Mouse (Mus musculus) embryonic facial prominence, embryonic 11.5 days (tissue): ENCODE results near the gene Uchl1. TPM values are rescaled to one million over a fixed set of nuclear protein-coding genes. Genes with fewer than 3 reads are reported as not detected.

Experiments
- ATAC-seq: fragments of 200-750 bp; cut with Nextera tagmentation; replicated peaks from 2 replicates; pipeline ENCODE4 v1.8.0; 2017; ENCODE audit warnings: low read depth; ENCODE audit not compliant: insufficient number of reproducible peaks, low FRiP score, low TSS enrichment
- DNase-seq: peaks from one replicate; pipeline ENCODE4 v3.0.0-alpha.2; 2015; ENCODE audit warnings: low spot score
- H3K27ac ChIP-seq: fragments of 300-500 bp; sonication (generic); replicated peaks from 2 replicates; pipeline ENCODE4 v1.5.1; 2014; ENCODE audit warnings: mild to moderate bottlenecking, low read depth, low read length, control low read depth
- H3K27me3 ChIP-seq: fragments of 300-500 bp; sonication (generic); 2 replicates; pipeline ENCODE4 v1.6.1; 2014; ENCODE audit warnings: mild to moderate bottlenecking, low read length, moderate library complexity, mixed read lengths; ENCODE audit not compliant: control insufficient read depth, insufficient read depth
- H3K36me3 ChIP-seq: fragments of 300-500 bp; sonication (generic); replicated peaks from 2 replicates; pipeline ENCODE4 v1.6.1; 2014; ENCODE audit warnings: low read depth, mild to moderate bottlenecking, low read length, moderate library complexity, mixed read lengths; ENCODE audit not compliant: control insufficient read depth, insufficient read depth
- H3K4me1 ChIP-seq: fragments of 300-500 bp; sonication (generic); 2 replicates; pipeline ENCODE4 v1.6.1; 2014; ENCODE audit warnings: low read length, mixed read lengths; ENCODE audit not compliant: control insufficient read depth, insufficient read depth
- H3K4me2 ChIP-seq: fragments of 300-500 bp; sonication (generic); 2 replicates; pipeline ENCODE4 v1.6.1; 2014; ENCODE audit warnings: low read depth, mild to moderate bottlenecking, control low read depth, low read length, moderate library complexity
- H3K4me3 ChIP-seq: fragments of 300-500 bp; sonication (generic); 2 replicates; pipeline ENCODE4 v1.5.1; 2014; ENCODE audit warnings: low read depth, low read length, control low read depth
- H3K9ac ChIP-seq: fragments of 300-500 bp; sonication (generic); replicated peaks from 2 replicates; pipeline ENCODE4 v1.6.1; 2014; ENCODE audit warnings: mild to moderate bottlenecking, control low read depth, low read length
- H3K9me3 ChIP-seq: fragments of 300-500 bp; sonication (generic); replicated peaks from 2 replicates; pipeline ENCODE4 v1.6.1; 2016; ENCODE audit warnings: mild to moderate bottlenecking, low read length, inconsistent platforms, mixed read lengths; ENCODE audit not compliant: control insufficient read depth
- WGBS: fragments of 180-500 bp; shearing (Covaris S2); extraction: QIAGEN DNeasy Blood & Tissue Kit; methylation state at CpG from one replicate; pipeline ENCODE4 v1.1.7; 2014; 5-methylcytosine and 5-hydroxymethylcytosine counted together
- polyA plus RNA-seq: library from polyadenylated mRNA; unstranded; fragments of >200 nt; fragmentation: Nextera tagmentation; extraction: Ambion mirVana; gene quantifications from 2 replicates; pipeline ENCODE4 v1.2.1, GENCODE M21; 2014

The Uchl1 gene
- polyA plus RNA-seq, 1 experiment from 2014 or later, result 181 TPM

DNA sequence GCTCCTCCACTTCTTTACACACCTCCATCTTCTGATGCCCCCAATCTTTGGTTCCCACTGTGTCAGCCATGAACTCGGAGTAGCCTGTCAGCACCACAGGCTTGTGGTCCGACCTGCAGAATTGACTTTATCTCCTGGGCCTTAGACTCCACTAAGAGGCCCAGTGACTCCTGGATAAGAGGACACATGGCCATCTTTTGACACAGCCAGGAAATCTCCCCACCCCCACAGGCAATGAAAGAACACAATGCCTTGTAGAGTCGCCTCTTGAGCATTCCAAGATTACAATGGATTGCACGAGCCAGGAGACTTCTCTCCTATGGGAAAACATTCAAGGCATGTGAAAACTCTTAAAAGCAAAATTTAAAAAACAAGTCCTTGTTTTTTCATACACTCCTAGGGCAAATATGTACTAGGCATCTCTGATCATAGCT, 39.6 kb downstream of the Uchl1 start:
- H3K4me3 ChIP-seq, result no peak overlapping the region
- ATAC-seq, result no peak
- H3K4me1 ChIP-seq, result peaks cover 2% of the 10 kb centered on the region; the same call in 1 of the 2 replicates
- H3K9ac ChIP-seq, result no peak overlapping the region
- H3K9me3 ChIP-seq, result no peaks in the 10 kb centered on the region
- no peak for DNase-seq
- no peaks in the 10 kb centered on the region for H3K27me3 ChIP-seq
- H3K4me2 ChIP-seq, result no peak overlapping the region
- 57% methylated on average over 4 of the region's 4 CpGs for WGBS
- no peaks in the 10 kb centered on the region for H3K36me3 ChIP-seq
- no peak overlapping the region for H3K27ac ChIP-seq

GRCm38 (mm10) chr5:66717931-66718330, 42.0 kb downstream of the Uchl1 start:
- Histone ChIP-seq H3K27me3 (no peaks in the 10 kb centered on the region), H3K4me1 (peaks cover 2% of the 10 kb centered on the region; the same call in 1 of the 2 replicates), H3K36me3 (no peaks in the 10 kb centered on the region), H3K9ac (no peak overlapping the region), H3K27ac (no peak overlapping the region), H3K4me3 (no peak overlapping the region), H3K4me2 (no peak overlapping the region), H3K9me3 (no peaks in the 10 kb centered on the region)
- 46% methylated on average over 4 of the region's 4 CpGs for WGBS
- DNase-seq (peak; percentile 37), ATAC-seq (no peak)

GRCm38 (mm10) chr5:66718413-66718812, 42.5 kb downstream of the Uchl1 start:
- H3K9ac ChIP-seq, result no peak overlapping the region
- ATAC-seq (no peak), DNase-seq (no peak)
- no peak overlapping the region for H3K4me3 ChIP-seq
- WGBS, result 25% methylated on average over 3 of the region's 3 CpGs
- no peaks in the 10 kb centered on the region for H3K36me3 ChIP-seq
- H3K9me3 ChIP-seq, result no peaks in the 10 kb centered on the region
- H3K4me2 ChIP-seq, result no peak overlapping the region
- peaks cover 2% of the 10 kb centered on the region; the same call in 1 of the 2 replicates for H3K4me1 ChIP-seq
- H3K27me3 ChIP-seq, result no peaks in the 10 kb centered on the region
- no peak overlapping the region for H3K27ac ChIP-seq

GRCm38 (mm10) chr5:66718880-66719279, 43.0 kb downstream of the Uchl1 start:
- Histone ChIP-seq H3K4me1 (peaks cover 2% of the 10 kb centered on the region; the same call in 1 of the 2 replicates), H3K4me2 (no peak overlapping the region), H3K36me3 (no peaks in the 10 kb centered on the region), H3K27me3 (no peaks in the 10 kb centered on the region), H3K4me3 (no peak overlapping the region), H3K27ac (no peak overlapping the region), H3K9ac (no peak overlapping the region), H3K9me3 (no peaks in the 10 kb centered on the region)
- DNase-seq, result no peak
- ATAC-seq, result no peak
- 69% methylated on average over 7 of the region's 7 CpGs for WGBS

DNA sequence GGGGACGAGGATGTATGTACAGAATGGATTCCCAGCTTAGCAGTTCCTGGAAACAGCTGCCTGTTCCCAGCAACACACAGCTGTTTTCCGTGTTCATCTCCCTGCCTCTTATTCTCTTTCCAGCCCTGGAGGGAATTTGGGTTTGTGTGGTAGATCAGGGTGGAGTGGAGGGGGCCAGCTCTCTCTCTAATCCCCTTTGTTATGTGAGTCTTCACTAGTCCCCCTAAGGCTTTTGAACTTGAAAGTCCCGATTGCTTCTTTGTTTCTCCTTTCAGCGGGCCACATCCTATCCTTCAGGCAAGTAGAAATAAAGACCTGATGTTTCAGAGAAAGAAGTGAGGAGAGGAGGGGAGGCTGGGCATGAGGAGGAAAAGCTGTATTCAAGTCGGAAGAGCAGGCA, 45.0 kb downstream of the Uchl1 start:
- Histone ChIP-seq H3K36me3 (no peaks in the 10 kb centered on the region), H3K4me2 (no peak overlapping the region), H3K27me3 (no peaks in the 10 kb centered on the region), H3K4me3 (no peak overlapping the region), H3K27ac (no peak overlapping the region), H3K9ac (no peak overlapping the region), H3K4me1 (peaks cover 2% of the 10 kb centered on the region; the same call in 1 of the 2 replicates), H3K9me3 (no peaks in the 10 kb centered on the region)
- 7% methylated on average over 5 of the region's 5 CpGs for WGBS
- DNase-seq (peak; percentile 50), ATAC-seq (no peak)

- peaks cover 2% of the 10 kb centered on the region; the same call in 1 of the 2 replicates for H3K4me1 ChIP-seq
- no peaks in the 10 kb centered on the region for H3K9me3 ChIP-seq
- no peaks in the 10 kb centered on the region for H3K36me3 ChIP-seq
- no peak overlapping the region for H3K9ac ChIP-seq
- H3K27me3 ChIP-seq, result no peaks in the 10 kb centered on the region
- DNase-seq (no peak), ATAC-seq (no peak)
- H3K27ac ChIP-seq, result peak overlapping the region; percentile 22; the same call in 1 of the 2 replicates
- no peak overlapping the region for H3K4me3 ChIP-seq
- WGBS, result 53% methylated on average over 9 of the region's 9 CpGs
- H3K4me2 ChIP-seq, result no peak overlapping the region
These were observed 46.7 kb downstream of the Uchl1 start for GRCm38 (mm10) chr5:66722586-66722985.

DNA sequence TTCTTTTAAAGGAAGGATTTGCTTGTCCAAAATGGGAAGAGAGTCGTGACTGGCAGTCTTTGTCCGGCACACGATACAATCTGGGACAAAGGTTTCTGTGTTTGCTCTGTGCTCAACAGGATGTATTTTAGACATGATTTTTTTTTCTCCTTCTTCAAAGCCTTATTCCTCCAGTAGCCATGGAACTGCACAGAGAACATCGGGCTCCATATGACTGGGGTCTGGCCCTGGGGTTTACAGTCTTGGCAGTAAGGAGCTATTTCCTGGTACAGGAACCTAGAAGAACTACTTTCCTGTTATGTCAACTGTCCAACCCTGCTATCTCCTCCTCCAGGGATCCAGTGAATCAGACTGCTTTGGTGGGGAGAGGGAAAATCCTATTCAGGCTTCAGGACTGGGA, 47.1 kb downstream of the Uchl1 start:
- ATAC-seq (no peak), DNase-seq (no peak)
- no peak overlapping the region for H3K9ac ChIP-seq
- H3K9me3 ChIP-seq, result no peaks in the 10 kb centered on the region
- no peaks in the 10 kb centered on the region for H3K4me1 ChIP-seq
- no peaks in the 10 kb centered on the region for H3K36me3 ChIP-seq
- 28% methylated on average over 4 of the region's 4 CpGs for WGBS
- H3K27me3 ChIP-seq, result no peaks in the 10 kb centered on the region
- H3K4me2 ChIP-seq, result no peak overlapping the region
- H3K27ac ChIP-seq, result 0 out of 2 replicates have a peak overlapping the region, but pooled peaks have one; percentile 25
- no peak overlapping the region for H3K4me3 ChIP-seq

DNA sequence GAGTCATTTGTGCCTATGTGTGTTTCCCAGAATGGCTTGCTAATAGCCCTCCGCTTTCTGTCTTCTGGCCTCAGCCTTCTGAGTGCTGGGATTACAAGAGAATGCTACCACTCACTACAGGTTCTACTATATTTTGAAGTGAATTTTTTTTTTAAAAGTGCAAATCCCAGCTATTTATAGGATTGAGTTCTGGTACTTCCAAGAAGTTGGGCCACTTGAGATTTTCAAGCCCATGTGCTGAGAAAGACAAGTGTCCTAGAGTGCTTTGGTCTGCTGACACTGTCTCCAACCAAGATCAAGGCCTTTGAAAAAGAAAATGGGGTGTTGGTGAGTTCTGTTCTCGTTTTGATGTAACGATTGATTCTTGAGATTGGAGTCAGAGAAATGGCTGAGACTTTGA, 47.7 kb downstream of the Uchl1 start:
- Histone ChIP-seq H3K27ac (no peak overlapping the region), H3K9ac (no peak overlapping the region), H3K36me3 (no peaks in the 10 kb centered on the region), H3K27me3 (no peaks in the 10 kb centered on the region), H3K4me3 (no peak overlapping the region), H3K4me1 (no peaks in the 10 kb centered on the region), H3K9me3 (no peaks in the 10 kb centered on the region), H3K4me2 (no peak overlapping the region)
- ATAC-seq (no peak), DNase-seq (no peak)
- WGBS, result 78% methylated on average over 3 of the region's 3 CpGs
